Mouse (Mus musculus) spleen, postnatal 36 days (tissue): ENCODE measurements around the gene Hps6.

ENCODE experiments used
- DNase-seq, 2 experiments: peaks; one replicate each; pipeline ENCODE4 v3.0.0; 2022; ENCODE audit warnings: low spot score in 2 of 2, mixed read lengths in 1 of 2

Gene Hps6

GRCm38 (mm10) chr19:46029652-46030051 lies 26.3 kb downstream of the Hps6 start:
- no peak for DNase-seq

- no peak for DNase-seq
Measured at GRCm38 (mm10) chr19:46030196-46030983, 27.1 kb downstream of the Hps6 start.

GRCm38 (mm10) chr19:46031689-46032432 lies 28.6 kb downstream of the Hps6 start:
- no peak for DNase-seq

DNA sequence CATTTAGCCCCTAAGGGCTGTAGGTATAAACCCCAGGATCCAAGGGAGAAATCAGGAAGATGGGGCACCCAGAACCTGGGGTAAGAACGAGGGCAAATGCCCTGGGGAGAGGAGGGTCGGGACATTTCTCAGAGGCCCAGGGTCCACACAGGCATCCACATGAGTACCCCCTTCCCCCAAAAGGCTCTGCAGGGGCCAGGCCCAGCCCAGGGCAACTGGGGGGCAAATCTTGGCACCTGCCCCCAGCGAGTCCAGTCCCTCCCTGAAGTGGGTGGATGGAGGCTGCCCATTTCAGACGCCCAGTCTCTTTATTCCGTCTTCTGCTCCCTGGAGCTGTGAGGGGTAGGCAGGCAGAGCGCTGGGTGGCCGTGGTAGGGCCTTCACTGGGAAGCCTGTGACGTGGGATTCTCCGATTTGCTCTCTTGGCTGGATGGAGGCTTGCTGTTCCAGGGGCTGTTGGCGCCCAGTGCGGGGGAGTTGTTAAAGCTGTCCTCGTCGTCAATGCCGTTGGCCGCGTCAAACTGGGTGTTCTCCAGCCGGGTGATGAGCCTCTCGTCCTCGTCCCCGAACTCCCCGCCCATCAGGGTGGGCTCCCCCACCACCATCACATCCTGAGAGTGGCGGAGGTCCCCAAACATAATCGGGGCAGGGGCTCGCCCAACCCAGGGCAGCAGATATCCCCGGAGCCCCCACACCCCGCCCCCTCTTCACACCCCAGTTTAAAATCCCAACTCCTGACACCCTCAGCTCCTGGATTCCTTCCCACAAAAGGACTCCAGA lies 29.6 kb downstream of the Hps6 start:
- DNase-seq = no peak

DNA sequence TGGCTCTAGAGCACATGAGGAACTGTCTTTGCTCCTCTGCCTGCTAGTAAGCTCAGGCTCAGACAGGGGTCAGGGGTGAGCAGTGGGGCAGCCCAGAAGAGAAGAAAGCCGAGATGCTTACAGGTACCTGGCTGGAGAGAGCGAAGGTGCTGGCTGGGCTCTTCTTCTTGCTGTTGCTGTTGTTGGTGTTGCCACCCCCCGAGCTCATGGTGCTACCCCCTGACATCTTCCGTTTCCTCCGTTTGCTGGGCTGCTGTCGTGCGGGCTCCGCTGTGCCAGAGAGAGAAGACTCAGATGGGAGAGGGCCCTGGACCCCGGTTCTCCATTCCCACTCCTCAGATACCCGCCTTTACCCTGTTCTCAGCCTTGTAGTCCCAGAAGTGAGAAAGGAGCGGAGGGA lies 30.6 kb downstream of the Hps6 start:
- no peak for DNase-seq

GRCm38 (mm10) chr19:46035971-46036370 lies 32.7 kb downstream of the Hps6 start:
- no peak for DNase-seq

DNA sequence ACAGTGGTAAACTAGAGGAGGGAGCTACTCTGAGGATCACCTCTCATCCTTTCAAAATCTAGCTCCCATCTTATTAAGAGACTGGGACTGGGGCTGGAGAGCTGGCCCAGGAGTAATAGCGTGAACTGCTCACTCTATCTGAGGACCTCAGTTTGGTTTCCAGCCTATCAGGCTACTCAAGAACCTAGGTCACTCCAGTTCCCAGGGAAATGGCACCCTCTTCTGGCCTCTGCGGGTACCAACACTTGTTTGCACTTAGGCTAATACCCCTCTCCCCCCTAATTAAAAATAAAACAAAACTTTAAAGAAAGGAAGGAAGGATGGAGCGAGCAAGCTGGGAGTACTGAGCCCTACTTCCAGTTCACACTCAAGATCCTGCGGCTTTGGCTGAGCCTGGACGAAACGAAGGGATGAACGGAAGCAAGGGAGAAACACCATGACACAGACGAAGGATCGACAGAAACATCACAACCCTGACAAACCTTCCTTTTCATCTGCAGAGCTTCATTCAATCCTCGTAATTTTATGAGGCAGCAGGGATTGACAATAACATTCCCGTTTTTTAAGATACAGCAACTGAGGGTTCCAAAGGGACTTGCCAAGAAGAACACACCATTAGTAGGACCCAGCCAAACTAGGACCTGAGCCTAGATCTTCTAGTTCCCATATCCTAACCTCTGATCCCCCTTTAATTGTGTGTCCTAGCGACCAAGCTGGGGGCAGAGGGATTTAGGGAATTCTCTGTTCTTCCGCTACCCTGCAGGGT lies 33.4 kb downstream of the Hps6 start:
- no peak for DNase-seq

DNA sequence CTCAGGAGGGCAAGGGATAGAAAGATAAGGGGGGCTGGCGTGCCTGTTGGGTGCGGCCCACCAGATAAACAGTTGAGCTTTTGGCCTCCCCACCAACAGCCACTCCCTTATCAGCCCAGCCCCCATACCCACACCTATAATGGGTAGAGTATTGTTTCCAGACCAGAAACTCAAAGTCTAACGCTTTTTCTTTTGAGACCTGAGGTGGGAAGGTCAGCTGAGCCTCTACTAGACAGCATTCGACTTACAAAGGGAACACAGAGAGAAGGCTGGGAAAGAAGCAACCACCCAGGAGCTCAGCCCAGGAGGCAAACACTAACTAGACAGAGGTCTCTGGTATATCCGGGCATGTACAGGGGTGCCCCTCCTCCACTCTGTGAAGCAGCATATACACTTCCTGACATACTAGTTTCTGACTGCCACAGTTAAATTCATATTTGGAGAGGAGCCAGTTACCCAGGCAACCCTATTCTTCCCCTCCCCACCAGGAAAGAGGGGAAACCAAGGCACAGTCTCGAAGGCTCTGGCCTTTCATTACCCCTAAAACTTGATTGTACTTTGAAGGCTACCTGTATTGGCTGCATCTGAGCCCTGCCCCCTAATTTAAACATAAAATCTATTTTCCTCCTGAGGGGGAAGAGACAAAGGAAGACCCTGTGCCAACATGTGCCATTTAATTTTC lies 34.1 kb downstream of the Hps6 start:
- peak; percentile 61 to 62 for DNase-seq

DNA sequence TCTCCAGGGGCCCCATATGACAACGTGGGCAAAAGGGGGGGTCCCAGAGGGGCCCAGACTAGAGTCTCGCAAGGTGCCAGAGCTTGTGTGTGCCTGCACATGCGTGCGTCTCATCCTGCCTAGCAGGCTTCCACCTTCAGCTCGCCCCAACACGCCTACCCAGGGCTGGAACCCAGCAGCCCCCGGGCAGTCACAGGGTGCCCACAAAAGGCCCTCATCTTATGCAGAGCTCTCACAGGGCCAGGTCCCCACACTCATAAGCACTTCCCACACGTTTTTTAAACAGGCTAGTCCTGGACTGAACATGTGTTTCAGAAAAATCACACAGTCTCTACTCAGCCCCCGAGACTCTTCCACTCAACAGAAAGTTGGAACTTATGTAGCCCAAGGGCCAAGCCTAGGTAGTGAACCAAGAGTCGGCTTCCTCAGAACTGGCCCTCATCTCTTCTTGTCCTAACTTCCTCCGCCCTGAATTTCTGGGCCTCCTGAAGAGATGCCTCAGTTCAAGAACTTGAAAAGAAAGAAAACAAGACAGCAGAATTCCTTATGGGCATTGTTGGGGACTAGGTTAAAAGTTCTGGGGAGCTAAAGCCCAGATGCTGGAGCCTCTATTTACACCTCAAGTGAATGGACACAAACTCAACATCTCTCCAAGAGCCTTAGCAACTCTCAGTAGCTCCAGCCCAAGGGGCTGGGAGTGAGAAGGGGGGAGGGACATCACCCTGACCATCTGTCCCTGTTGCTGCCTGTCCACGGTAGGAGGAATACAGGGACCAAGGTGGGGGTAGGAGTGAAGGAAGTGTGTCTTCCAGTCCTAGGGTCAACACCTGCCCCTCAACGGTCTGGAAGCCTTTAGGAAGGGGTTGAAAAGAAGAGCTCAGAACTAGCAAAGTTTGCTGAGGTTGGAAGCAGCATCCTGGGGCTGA lies 34.9 kb downstream of the Hps6 start:
- DNase-seq = no peak

DNA sequence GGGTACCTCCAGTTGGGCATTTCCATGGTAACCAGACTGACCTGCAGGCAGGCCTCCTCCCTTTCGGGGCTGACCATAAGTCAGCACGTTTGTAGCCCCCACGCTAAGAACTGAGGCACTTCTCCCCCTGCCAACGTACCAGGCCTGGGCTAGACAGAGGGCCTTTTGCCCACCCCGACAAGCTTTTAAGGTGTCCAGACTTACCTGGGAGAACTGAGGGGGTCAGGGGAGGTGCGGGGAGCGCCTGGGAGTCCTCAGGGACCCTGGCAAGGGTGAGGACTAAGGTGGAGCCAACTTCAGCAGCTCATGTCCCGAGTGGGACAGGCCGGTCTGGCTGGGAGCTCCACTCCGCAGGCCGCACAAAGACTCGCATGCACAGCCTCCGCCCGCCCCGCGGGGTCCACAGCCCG lies 35.5 kb downstream of the Hps6 start:
- DNase-seq = peak in 1 of 2 experiments; percentile 22

DNA sequence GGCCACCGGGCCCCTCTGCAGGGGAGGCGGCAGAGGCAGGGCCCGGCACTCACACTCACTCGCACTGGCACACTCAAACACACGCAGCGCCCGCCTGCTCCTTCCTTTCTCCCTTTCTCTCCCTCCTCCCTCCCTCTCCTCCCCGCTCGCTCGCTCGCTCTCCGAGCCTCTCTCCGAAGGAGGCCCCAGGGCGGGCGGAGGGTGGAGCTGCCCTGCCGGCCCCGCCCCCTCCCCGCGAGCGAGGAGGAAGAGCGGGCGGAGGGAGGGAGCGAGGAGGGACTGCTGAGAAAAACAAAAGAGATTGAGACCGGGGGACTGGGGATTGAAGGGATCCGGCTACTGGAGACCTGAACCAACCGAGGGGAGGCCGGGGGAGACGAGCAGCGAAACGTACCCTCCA lies 36.2 kb downstream of the Hps6 start:
- peak; percentile 93 for DNase-seq

- peak; percentile 64 to 71 for DNase-seq
Measured at GRCm38 (mm10) chr19:46040149-46040902, 37.0 kb downstream of the Hps6 start.

- peak; percentile 57 to 60 for DNase-seq
Measured at GRCm38 (mm10) chr19:46041299-46041932, 38.1 kb downstream of the Hps6 start.

DNA sequence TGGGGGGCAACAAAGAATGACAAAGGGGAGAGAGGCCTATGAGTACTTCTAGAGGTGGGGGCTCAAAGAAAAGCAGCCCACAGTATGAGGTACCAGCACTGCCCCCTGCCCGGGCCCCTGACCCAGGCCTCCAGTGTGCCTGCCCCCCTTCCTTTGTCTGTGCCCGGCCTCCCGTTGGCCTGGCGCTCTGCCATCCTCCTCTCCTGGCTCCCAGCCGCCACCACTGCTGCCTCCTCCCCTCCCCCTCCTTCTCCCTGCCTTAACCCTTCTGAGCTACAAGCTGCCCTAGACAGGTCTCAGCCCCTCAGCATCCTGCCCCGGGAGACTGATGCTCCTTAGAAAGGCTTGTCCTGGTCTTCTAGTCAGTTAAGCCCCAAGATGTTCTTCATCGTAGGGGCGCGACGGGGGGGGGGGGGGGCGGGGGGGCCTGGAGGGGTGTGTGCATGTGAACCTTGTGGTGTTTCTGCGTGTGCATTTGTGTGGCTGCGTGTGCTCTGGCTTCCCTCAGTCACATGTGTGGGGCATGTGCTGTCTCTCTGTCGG lies 38.7 kb downstream of the Hps6 start:
- DNase-seq = peak; percentile 47 to 53

- peak in 1 of 2 experiments; percentile 29 for DNase-seq
Measured at GRCm38 (mm10) chr19:46042476-46043011, 39.2 kb downstream of the Hps6 start.

- no peak for DNase-seq
Measured at GRCm38 (mm10) chr19:46043380-46043779, 40.1 kb downstream of the Hps6 start.

DNA sequence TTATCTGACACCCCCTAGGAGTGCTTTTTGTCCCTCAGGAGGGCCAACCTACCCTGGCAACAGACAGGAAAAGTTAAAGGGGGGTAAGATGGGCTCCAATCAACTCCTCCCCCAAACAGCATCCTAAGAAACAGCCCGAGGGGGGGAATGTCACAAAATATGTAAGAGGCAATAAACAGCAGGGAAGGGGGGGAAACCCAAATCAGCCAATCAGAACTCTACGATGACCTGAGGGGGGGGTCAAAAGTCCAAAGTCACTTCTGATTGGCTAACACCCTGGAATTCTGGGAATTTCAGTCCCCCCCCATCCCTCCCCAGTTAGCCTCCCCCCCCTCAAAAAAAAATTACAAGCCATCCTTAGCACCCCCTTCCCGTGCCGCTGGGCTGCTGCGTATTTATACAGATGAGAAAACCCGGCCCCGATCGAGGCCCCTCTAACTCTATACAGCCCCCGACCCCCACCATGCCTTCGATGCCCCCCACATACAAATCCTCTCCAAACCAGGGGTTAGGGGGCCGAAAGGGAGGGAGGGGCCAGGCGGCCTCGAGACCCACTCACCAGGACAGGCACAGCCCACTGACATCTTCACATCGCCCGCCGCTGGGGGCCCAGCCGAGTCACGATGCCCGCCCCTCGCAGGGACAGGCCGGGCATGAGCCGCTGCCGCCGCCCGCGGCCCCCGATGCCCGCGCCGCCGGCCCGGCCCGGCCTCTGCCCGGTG lies 41.1 kb downstream of the Hps6 start, which contains the start of gene Pprc1:
Gene Pprc1 (plus strand): TSS at position 616 of the 722 bp plus-strand sequence.
- DNase-seq = peak; percentile 27 to 46
